Mouse (Mus musculus) lung, postnatal 36 days (tissue): ENCODE measurements around the gene Fgfr2.
"Not testable (repeated sequence)": the region's sequence is repeated elsewhere in the genome, so short reads cannot be mapped to it uniquely, and the experiment has no call there.

Experiments
- DNase-seq: peaks from one replicate; pipeline ENCODE4 v3.0.0; 2022; ENCODE audit warnings: mixed read lengths

Gene Fgfr2

GRCm38 (mm10) chr7:130624299-130624698 lies 2498.9 kb downstream of the Fgfr2 start:
- DNase-seq, result no peak

- no peak for DNase-seq
These were observed 2500.8 kb downstream of the Fgfr2 start for GRCm38 (mm10) chr7:130622359-130622758.

GRCm38 (mm10) chr7:130621953-130622352 lies 2501.2 kb downstream of the Fgfr2 start:
- no peak for DNase-seq

- DNase-seq, result no peak
These were observed 2502.1 kb downstream of the Fgfr2 start for GRCm38 (mm10) chr7:130621068-130621467.

- no peak for DNase-seq
These were observed 2505.6 kb downstream of the Fgfr2 start for GRCm38 (mm10) chr7:130617591-130617990.

GRCm38 (mm10) chr7:130613973-130614372 lies 2509.2 kb downstream of the Fgfr2 start:
- DNase-seq, result no peak

- DNase-seq, result no peak
These were observed 2516.2 kb downstream of the Fgfr2 start for GRCm38 (mm10) chr7:130606958-130607357.

GRCm38 (mm10) chr7:130605111-130605510 lies 2518.0 kb downstream of the Fgfr2 start:
- DNase-seq, result peak; percentile 48

GRCm38 (mm10) chr7:130604390-130604789 lies 2518.8 kb downstream of the Fgfr2 start:
- no peak for DNase-seq

GRCm38 (mm10) chr7:130603556-130603955 lies 2519.6 kb downstream of the Fgfr2 start:
- no peak for DNase-seq

GRCm38 (mm10) chr7:130602804-130603203 lies 2520.3 kb downstream of the Fgfr2 start:
- no peak for DNase-seq

- no peak for DNase-seq
These were observed 2522.6 kb downstream of the Fgfr2 start for GRCm38 (mm10) chr7:130600546-130600945.

GRCm38 (mm10) chr7:130600074-130600473 lies 2523.1 kb downstream of the Fgfr2 start:
- no peak for DNase-seq

- DNase-seq, result no peak
These were observed 2525.6 kb downstream of the Fgfr2 start for GRCm38 (mm10) chr7:130597546-130597945.

GRCm38 (mm10) chr7:130596079-130596855 lies 2526.9 kb downstream of the Fgfr2 start:
- peak; percentile 16 for DNase-seq

GRCm38 (mm10) chr7:130593375-130594239 lies 2529.5 kb downstream of the Fgfr2 start:
- not testable (repeated sequence) for DNase-seq

- not testable (repeated sequence) for DNase-seq
These were observed 2530.2 kb downstream of the Fgfr2 start for GRCm38 (mm10) chr7:130592975-130593374.

GRCm38 (mm10) chr7:130590845-130591437 lies 2532.2 kb downstream of the Fgfr2 start:
- DNase-seq, result peak; percentile 32

GRCm38 (mm10) chr7:130590081-130590828 lies 2532.9 kb downstream of the Fgfr2 start:
- peak; percentile 61 for DNase-seq

GRCm38 (mm10) chr7:130586521-130587072 lies 2536.6 kb downstream of the Fgfr2 start:
- peak; percentile 82 for DNase-seq

GRCm38 (mm10) chr7:130578607-130579006 lies 2544.5 kb downstream of the Fgfr2 start:
- DNase-seq, result no peak

GRCm38 (mm10) chr7:130578066-130578465 lies 2545.1 kb downstream of the Fgfr2 start:
- no peak for DNase-seq
